Mouse (Mus musculus) spleen, adult 2 months (tissue): ENCODE results near the gene Ntrk3. TPM values are rescaled to one million over a fixed set of nuclear protein-coding genes. Genes with fewer than 3 reads are reported as not detected.

Source experiments
- DNase-seq, 2 experiments: peaks; one replicate each; pipeline versions ENCODE4 v3.0.0 to v3.0.0-alpha.2; 2012 to 2021; ENCODE audit warnings: low spot score in 2 of 2, low read depth in 1 of 2
- H3K27ac ChIP-seq: fragments of 200-500 bp; 2 replicates; pipeline ENCODE4 v1.5.1; 2012; ENCODE audit warnings: low read length, inconsistent platforms; ENCODE audit not compliant: insufficient read depth
- H3K27me3 ChIP-seq: fragments of 200-500 bp; 2 replicates; pipeline ENCODE4 v1.6.1; 2012; ENCODE audit warnings: mild to moderate bottlenecking, moderate library complexity, low read length, inconsistent platforms; ENCODE audit not compliant: control insufficient read depth, insufficient read depth
- H3K36me3 ChIP-seq: fragments of 200-500 bp; 2 replicates; pipeline ENCODE4 v1.6.1; 2012; ENCODE audit warnings: mild to moderate bottlenecking, low read length, inconsistent platforms; ENCODE audit not compliant: control insufficient read depth, insufficient read depth
- H3K4me1 ChIP-seq: fragments of 200-500 bp; 2 replicates; pipeline ENCODE4 v1.6.1; 2011; ENCODE audit warnings: inconsistent platforms; ENCODE audit not compliant: control insufficient read depth, insufficient read depth, insufficient read length
- H3K4me3 ChIP-seq: fragments of 200-500 bp; 2 replicates; pipeline ENCODE4 v1.5.1; 2011; ENCODE audit warnings: mild to moderate bottlenecking, inconsistent platforms; ENCODE audit not compliant: insufficient read depth, insufficient read length; ENCODE audit errors: extremely low read depth
- CTCF ChIP-seq: fragments of 200-500 bp; IDR thresholded peaks from 2 replicates; pipeline ENCODE4 v1.5.1; 2011; ENCODE audit warnings: mild to moderate bottlenecking, inconsistent platforms; ENCODE audit not compliant: insufficient read depth, insufficient read length, insufficient replicate concordance; ENCODE audit errors: extremely low read depth
- POLR2A ChIP-seq: fragments of 200-500 bp; IDR thresholded peaks from 2 replicates; pipeline ENCODE4 v1.6.1; 2011; ENCODE audit warnings: low read depth, low read length, inconsistent platforms
- WGBS: fragments of 180-500 bp; shearing (Covaris S2); methylation state at CpG from one replicate; pipeline ENCODE4 v1.1.7; 2018; 5-methylcytosine and 5-hydroxymethylcytosine counted together
- polyA plus RNA-seq: library from polyadenylated mRNA; depleted of rRNA; stranded (reverse); fragments of >200 nt; gene quantifications from 2 replicates; pipeline ENCODE4 v1.2.3, GENCODE M21; 2012

The Ntrk3 gene
- polyA plus RNA-seq, 1 experiment: 1.5 TPM

DNA sequence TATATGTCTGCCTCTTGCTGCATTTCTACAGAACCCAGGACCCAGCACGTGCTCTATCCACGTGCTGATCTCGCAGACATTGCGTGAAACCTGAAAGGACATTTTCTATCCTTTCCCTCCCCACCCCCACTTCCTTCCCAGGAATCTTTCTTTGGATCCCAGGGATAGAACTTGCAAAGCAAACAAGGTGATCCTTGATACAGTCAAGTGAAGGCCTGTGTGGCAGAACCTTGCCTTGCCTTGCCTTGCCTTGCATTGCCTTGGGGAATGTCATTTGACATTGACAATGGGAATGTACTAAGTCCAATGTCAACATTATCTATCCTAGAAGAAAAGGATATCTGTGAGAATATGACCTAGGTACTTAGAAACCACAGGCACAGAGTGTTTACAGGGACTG, 144.9 kb downstream of the Ntrk3 start:
- no peaks in the 10 kb centered on the region for H3K36me3 ChIP-seq
- H3K27me3 ChIP-seq: no peaks in the 10 kb centered on the region
- TF ChIP-seq POLR2A: no peak
- no peak for TF ChIP-seq CTCF
- 82% methylated on average over 4 of the region's 4 CpGs for WGBS
- H3K27ac ChIP-seq: no peak overlapping the region
- DNase-seq: no peak
- no peak overlapping the region for H3K4me3 ChIP-seq
- H3K4me1 ChIP-seq: no peaks in the 10 kb centered on the region

- H3K27me3 ChIP-seq: no peaks in the 10 kb centered on the region
- H3K4me1 ChIP-seq: no peaks in the 10 kb centered on the region
- no peak overlapping the region for H3K4me3 ChIP-seq
- H3K27ac ChIP-seq: no peak overlapping the region
- no peak for TF ChIP-seq POLR2A
- TF ChIP-seq CTCF: no peak
- no peak for DNase-seq
- WGBS: 71% methylated on average over 1 of the region's 1 CpGs
- H3K36me3 ChIP-seq: no peaks in the 10 kb centered on the region
Observed at GRCm38 (mm10) chr7:78592172-78592571, 145.6 kb downstream of the Ntrk3 start.

- no peak for DNase-seq
- no peak for TF ChIP-seq POLR2A
- no peak for TF ChIP-seq CTCF
- 65% methylated on average over 7 of the region's 7 CpGs for WGBS
- Histone ChIP-seq H3K4me3 (no peak overlapping the region), H3K27ac (no peak overlapping the region), H3K27me3 (no peaks in the 10 kb centered on the region), H3K36me3 (no peaks in the 10 kb centered on the region), H3K4me1 (no peaks in the 10 kb centered on the region)
Observed at GRCm38 (mm10) chr7:78589766-78590165, 148.0 kb downstream of the Ntrk3 start.

DNA sequence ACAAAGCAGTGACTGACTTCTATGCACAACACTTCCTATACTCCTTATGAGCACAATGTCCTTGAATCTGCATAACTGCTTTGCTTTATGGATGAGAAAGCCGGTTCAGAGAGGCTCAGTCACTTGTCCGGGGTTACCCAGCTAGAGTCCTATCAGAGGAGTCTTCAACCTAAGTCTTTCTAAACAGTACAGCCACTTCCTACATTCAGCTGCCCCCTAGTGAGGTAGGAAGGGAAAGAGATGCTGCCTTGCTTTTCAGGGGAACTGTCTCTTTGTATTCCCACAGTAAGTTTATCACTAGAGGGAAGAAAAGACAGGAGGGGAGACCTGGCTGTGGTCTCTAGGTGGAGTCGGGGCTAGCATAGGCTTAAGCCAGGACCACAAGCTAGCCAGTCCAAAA, 151.0 kb downstream of the Ntrk3 start:
- no peak for TF ChIP-seq POLR2A
- TF ChIP-seq CTCF: no peak
- no peak for DNase-seq
- H3K27ac ChIP-seq: no peak overlapping the region
- no peaks in the 10 kb centered on the region for H3K4me1 ChIP-seq
- WGBS: 20% methylated on average over 3 of the region's 3 CpGs
- H3K36me3 ChIP-seq: no peaks in the 10 kb centered on the region
- no peaks in the 10 kb centered on the region for H3K27me3 ChIP-seq
- H3K4me3 ChIP-seq: no peak overlapping the region

GRCm38 (mm10) chr7:78585960-78586359, 151.9 kb downstream of the Ntrk3 start:
- DNase-seq: no peak
- 53% methylated on average over 7 of the region's 7 CpGs for WGBS
- no peak overlapping the region for H3K27ac ChIP-seq
- no peaks in the 10 kb centered on the region for H3K4me1 ChIP-seq
- TF ChIP-seq POLR2A: no peak
- no peak for TF ChIP-seq CTCF
- H3K4me3 ChIP-seq: no peak overlapping the region
- no peaks in the 10 kb centered on the region for H3K36me3 ChIP-seq
- H3K27me3 ChIP-seq: no peaks in the 10 kb centered on the region

GRCm38 (mm10) chr7:78584936-78585335, 152.9 kb downstream of the Ntrk3 start:
- Histone ChIP-seq H3K27ac (no peak overlapping the region), H3K27me3 (0 out of 2 replicates have a peak, but pooled peaks cover 3% of the 10 kb centered on the region), H3K4me1 (no peaks in the 10 kb centered on the region), H3K36me3 (no peaks in the 10 kb centered on the region), H3K4me3 (no peak overlapping the region)
- 78% methylated on average over 2 of the region's 2 CpGs for WGBS
- TF ChIP-seq CTCF (no peak), POLR2A (no peak)
- DNase-seq: no peak

DNA sequence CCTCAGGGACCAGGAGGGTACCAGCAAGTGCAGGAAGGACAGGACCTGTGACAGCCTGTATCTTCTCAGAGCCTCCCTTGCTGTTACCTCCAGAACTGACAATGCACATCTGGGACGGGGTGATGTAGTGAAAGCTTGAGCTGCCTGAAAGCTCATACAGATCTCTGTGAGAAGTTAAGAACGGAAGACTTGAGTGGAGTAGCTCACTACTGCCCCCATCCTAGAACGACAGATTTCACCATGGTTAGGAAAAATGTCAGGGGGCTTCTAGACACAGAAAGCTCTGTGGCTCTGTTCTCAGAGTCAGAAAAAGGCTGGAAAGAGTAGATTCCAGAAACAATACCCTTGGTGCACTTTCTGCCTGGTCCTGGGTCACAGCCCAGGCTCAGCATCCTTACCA, 153.3 kb downstream of the Ntrk3 start:
- no peak for DNase-seq
- TF ChIP-seq POLR2A (no peak), CTCF (no peak)
- 9% methylated on average over 3 of the region's 3 CpGs for WGBS
- Histone ChIP-seq H3K4me3 (no peak overlapping the region), H3K4me1 (no peaks in the 10 kb centered on the region), H3K27me3 (peaks cover 5% of the 10 kb centered on the region; the same call in 1 of the 2 replicates), H3K27ac (no peak overlapping the region), H3K36me3 (no peaks in the 10 kb centered on the region)
